In genomic region chr5:136717573-136717854, GRCm38 (mm10) we compare ENCODE assay signal across 27 mouse cellular contexts. TPM values are rescaled to one million over a fixed set of nuclear protein-coding genes. Genes with fewer than 3 reads are reported as not detected.
A peak's percentile ranks its signal among the peaks of the same experiment; 100 is the strongest.
DNase-seq lines count a peak whose midpoint lies in the region; ATAC-seq lines count a peak whose summit lies in the region.
"Had no signal": no experiment of that assay in that cellular context is flagged by ENCODE, and none has a peak within 500 bp of the region (broad histone marks: within the 10 kb centered on the region; RNA-seq: fewer than 3 reads in every experiment).

No protein-coding gene starts in this region.

- 23% methylated on average over 2 of the region's 2 CpGs for WGBS in kidney, embryonic 16.5 days
- WGBS in neural tube, embryonic 12.5 days = 84% methylated on average over 2 of the region's 2 CpGs
- 57% methylated on average over 2 of the region's 2 CpGs for WGBS in neural tube, embryonic 14.5 days

- peak; percentile 87; the same call in 1 of the 2 replicates for ATAC-seq in kidney, embryonic 16.5 days (ENCODE audit: low FRiP score, low TSS enrichment)
- no peak for ATAC-seq in neural tube, embryonic 12.5 days (ENCODE audit: low FRiP score, low read depth)
- no peak for ATAC-seq in neural tube, embryonic 14.5 days (ENCODE audit: low read depth)
- ATAC-seq: CD4-positive, CD25-positive, alpha-beta regulatory T cell, adult 4 months; forebrain, embryonic 15.5 days had no signal

- H3K27me3 ChIP-seq in kidney, embryonic 16.5 days (ENCODE audit: insufficient read depth, low read length) = no peaks in the 10 kb centered on the region
- no peaks in the 10 kb centered on the region; the same call in 1 of the 2 replicates for H3K27me3 ChIP-seq in neural tube, embryonic 12.5 days (replicated peaks)
- no peaks in the 10 kb centered on the region for H3K27me3 ChIP-seq in neural tube, embryonic 14.5 days (ENCODE audit: control insufficient read depth, insufficient read depth, low read length)
- H3K27me3 ChIP-seq: hindbrain, embryonic 12.5 days; hindbrain, embryonic 15.5 days had no signal

- H3K4me3 ChIP-seq in kidney, embryonic 16.5 days (ENCODE audit: low read length) = no peak overlapping the region
- H3K4me3 ChIP-seq in neural tube, embryonic 12.5 days = no peak overlapping the region
- no peak overlapping the region for H3K4me3 ChIP-seq in neural tube, embryonic 14.5 days (ENCODE audit: low read depth, low read length)
- H3K4me3 ChIP-seq: embryonic facial prominence, embryonic 12.5 days; embryonic facial prominence, embryonic 15.5 days; forebrain, embryonic 12.5 days; forebrain, embryonic 15.5 days; hindbrain, embryonic 12.5 days; hindbrain, embryonic 15.5 days had no signal

- no peak for DNase-seq in kidney, postnatal 14 days
- DNase-seq in neural tube, embryonic 10.5 days (ENCODE audit: extremely low spot score, low spot score) = no peak
- no peak for DNase-seq in left cerebral cortex, adult 18-20 months (ENCODE audit: low spot score in 2 of 2)
- DNase-seq: adrenal gland, adult 2 months; adrenal gland, postnatal 14 days; cerebellum, adult 11 months; cerebellum, adult 2 months; cerebellum, adult 9-11 months; cerebellum, postnatal 25 days; gastrocnemius, postnatal 10 days; gastrocnemius, postnatal 36 days had no signal

- no peak overlapping the region for H3K9ac ChIP-seq in kidney, embryonic 16.5 days (replicated peaks; ENCODE audit: low read length)
- no peak overlapping the region for H3K9ac ChIP-seq in neural tube, embryonic 12.5 days
- no peak overlapping the region for H3K9ac ChIP-seq in neural tube, embryonic 14.5 days (replicated peaks; ENCODE audit: low read depth, low read length)
- H3K9ac ChIP-seq: embryonic facial prominence, embryonic 12.5 days; embryonic facial prominence, embryonic 15.5 days; forebrain, embryonic 12.5 days; forebrain, embryonic 15.5 days; hindbrain, embryonic 12.5 days; hindbrain, embryonic 15.5 days had no signal

- H3K4me2 ChIP-seq in kidney, embryonic 16.5 days (replicated peaks; ENCODE audit: low read depth, low read length) = no peak overlapping the region
- H3K4me2 ChIP-seq in neural tube, embryonic 12.5 days (replicated peaks) = no peak overlapping the region
- H3K4me2 ChIP-seq in neural tube, embryonic 14.5 days (ENCODE audit: low read depth, low read length) = no peak overlapping the region
- H3K4me2 ChIP-seq: embryonic facial prominence, embryonic 12.5 days; embryonic facial prominence, embryonic 15.5 days; forebrain, embryonic 12.5 days; forebrain, embryonic 15.5 days; heart, embryonic 11.5 days; hindbrain, embryonic 12.5 days; hindbrain, embryonic 15.5 days had no signal

- H3K4me1 ChIP-seq in kidney, embryonic 16.5 days (ENCODE audit: insufficient read depth, low read length) = peaks cover 11% of the 10 kb centered on the region
- H3K4me1 ChIP-seq in neural tube, embryonic 12.5 days = peaks cover 9% of the 10 kb centered on the region
- peaks cover 9% of the 10 kb centered on the region; the same call in 1 of the 2 replicates for H3K4me1 ChIP-seq in neural tube, embryonic 14.5 days (ENCODE audit: control insufficient read depth, insufficient read depth, low read length)

- peak overlapping the region; percentile 86 for H3K27ac ChIP-seq in kidney, embryonic 16.5 days (ENCODE audit: low read length)
- H3K27ac ChIP-seq in neural tube, embryonic 12.5 days = peak overlapping the region; percentile 37; the same call in 1 of the 2 replicates
- peak overlapping the region; percentile 55 for H3K27ac ChIP-seq in neural tube, embryonic 14.5 days (ENCODE audit: low read depth, low read length)
- H3K27ac ChIP-seq: embryonic facial prominence, embryonic 12.5 days; embryonic facial prominence, embryonic 15.5 days; forebrain, embryonic 12.5 days; forebrain, embryonic 15.5 days; hindbrain, embryonic 12.5 days; hindbrain, embryonic 15.5 days had no signal

- no peaks in the 10 kb centered on the region for H3K9me3 ChIP-seq in kidney, embryonic 16.5 days (ENCODE audit: low read length)
- no peaks in the 10 kb centered on the region for H3K9me3 ChIP-seq in neural tube, embryonic 12.5 days
- no peaks in the 10 kb centered on the region for H3K9me3 ChIP-seq in neural tube, embryonic 14.5 days (ENCODE audit: control insufficient read depth, low read length)
- H3K9me3 ChIP-seq: embryonic facial prominence, embryonic 12.5 days; embryonic facial prominence, embryonic 15.5 days; forebrain, embryonic 12.5 days; forebrain, embryonic 15.5 days; hindbrain, embryonic 12.5 days; hindbrain, embryonic 15.5 days had no signal

- no peaks in the 10 kb centered on the region for H3K36me3 ChIP-seq in kidney, embryonic 16.5 days (ENCODE audit: insufficient read depth, low read length)
- no peaks in the 10 kb centered on the region for H3K36me3 ChIP-seq in neural tube, embryonic 12.5 days
- H3K36me3 ChIP-seq in neural tube, embryonic 14.5 days (ENCODE audit: control insufficient read depth, insufficient read depth, low read length) = no peaks in the 10 kb centered on the region
- H3K36me3 ChIP-seq: embryonic facial prominence, embryonic 12.5 days; embryonic facial prominence, embryonic 15.5 days; forebrain, embryonic 12.5 days; forebrain, embryonic 15.5 days; hindbrain, embryonic 12.5 days; hindbrain, embryonic 15.5 days had no signal

RNA-seq across cellular contexts. Expression of gene Myl10, which starts 24.6 kb away (rescaled TPM):
- not detected in 2 replicates for polyA plus RNA-seq in kidney, embryonic 16.5 days (2015; fragmentation: Nextera tagmentation; extraction: Ambion mirVana)
- polyA plus RNA-seq in neural tube, embryonic 12.5 days (2016; fragmentation: Nextera tagmentation; extraction: Ambion mirVana) = not detected in 2 replicates
- not detected in 2 replicates for polyA plus RNA-seq in neural tube, embryonic 14.5 days (2014; fragmentation: Nextera tagmentation; extraction: Ambion mirVana)
- not detected for total RNA-seq in left cerebral cortex, adult 18-20 months (2021)
- total RNA-seq: adrenal gland, adult 2 months; adrenal gland, postnatal 14 days; granulocyte monocyte progenitor cell, adult 5-6 weeks; heart, adult 8-10 months; heart, postnatal 25 days had no signal
- polyA plus RNA-seq: adrenal gland, adult 2 months; cerebellum, adult 2 months; embryonic facial prominence, embryonic 12.5 days; embryonic facial prominence, embryonic 15.5 days; forebrain, embryonic 12.5 days; forebrain, embryonic 15.5 days; heart, embryonic 11.5 days; heart, embryonic 14.5 days; heart, postnatal 0 days; hindbrain, embryonic 12.5 days; hindbrain, embryonic 15.5 days had no signal
